Mouse (Mus musculus) forebrain, embryonic 10.5 days (tissue): ENCODE measurements around the gene Nprl3. TPM values are rescaled to one million over a fixed set of nuclear protein-coding genes. Genes with fewer than 3 reads are reported as not detected.

Source experiments
- DNase-seq: peaks from one replicate; pipeline ENCODE4 v3.0.0-alpha.2; 2017; ENCODE audit warnings: low spot score; ENCODE audit errors: extremely low spot score
- H3K27ac ChIP-seq: fragments of 300-500 bp; sonication (generic); 2 replicates; pipeline ENCODE4 v1.5.1; 2016; ENCODE audit warnings: mild to moderate bottlenecking
- H3K27me3 ChIP-seq: fragments of 300-500 bp; sonication (generic); 2 replicates; pipeline ENCODE4 v1.6.1; 2016; ENCODE audit warnings: mild to moderate bottlenecking; ENCODE audit not compliant: poor library complexity, severe bottlenecking
- H3K36me3 ChIP-seq: fragments of 300-500 bp; sonication (generic); replicated peaks from 2 replicates; pipeline ENCODE4 v1.6.1; 2016; ENCODE audit warnings: mild to moderate bottlenecking, moderate library complexity
- H3K4me1 ChIP-seq: fragments of 300-500 bp; sonication (generic); 2 replicates; pipeline ENCODE4 v1.6.1; 2016
- H3K4me3 ChIP-seq: fragments of 300-500 bp; sonication (generic); 2 replicates; pipeline ENCODE4 v1.5.1; 2016; ENCODE audit warnings: mild to moderate bottlenecking, moderate library complexity
- H3K9me3 ChIP-seq: fragments of 300-500 bp; sonication (generic); 2 replicates; pipeline ENCODE4 v1.6.1; 2016; ENCODE audit warnings: mild to moderate bottlenecking, moderate library complexity
- WGBS: fragments of 180-500 bp; shearing (Covaris S2); methylation state at CpG from one replicate; pipeline ENCODE4 v1.1.7; 2016; 5-methylcytosine and 5-hydroxymethylcytosine counted together
- polyA plus RNA-seq: library from polyadenylated mRNA; unstranded; fragments of >200 nt; fragmentation: Nextera tagmentation; extraction: Ambion mirVana; gene quantifications from 2 replicates; pipeline ENCODE4 v1.2.1, GENCODE M21; 2016

Nprl3 gene
- polyA plus RNA-seq, 1 experiment from 2014 or later = 48.3 TPM

GRCm38 (mm10) chr11:32236712-32237410, 30.6 kb downstream of the Nprl3 start:
- H3K9me3 ChIP-seq = no peaks in the 10 kb centered on the region
- 60% methylated on average over 9 of the region's 9 CpGs for WGBS
- H3K27ac ChIP-seq = no peak overlapping the region
- DNase-seq = peak; percentile 52
- H3K36me3 ChIP-seq = peaks cover 99% of the 10 kb centered on the region
- H3K4me1 ChIP-seq = no peaks in the 10 kb centered on the region
- H3K4me3 ChIP-seq = no peak overlapping the region
- no peaks in the 10 kb centered on the region for H3K27me3 ChIP-seq

GRCm38 (mm10) chr11:32236132-32236531, 31.4 kb downstream of the Nprl3 start:
- no peak overlapping the region for H3K27ac ChIP-seq
- peaks cover 99% of the 10 kb centered on the region for H3K36me3 ChIP-seq
- no peak for DNase-seq
- no peaks in the 10 kb centered on the region for H3K4me1 ChIP-seq
- H3K9me3 ChIP-seq = no peaks in the 10 kb centered on the region
- no peak overlapping the region for H3K4me3 ChIP-seq
- no peaks in the 10 kb centered on the region for H3K27me3 ChIP-seq
- WGBS = 91% methylated on average over 2 of the region's 2 CpGs

- Histone ChIP-seq H3K4me1 (no peaks in the 10 kb centered on the region), H3K9me3 (no peaks in the 10 kb centered on the region), H3K4me3 (no peak overlapping the region), H3K27ac (no peak overlapping the region), H3K36me3 (peaks cover 99% of the 10 kb centered on the region), H3K27me3 (no peaks in the 10 kb centered on the region)
- 88% methylated on average over 3 of the region's 3 CpGs for WGBS
- DNase-seq = no peak
Measured at GRCm38 (mm10) chr11:32235646-32236045, 31.9 kb downstream of the Nprl3 start.

- no peak for DNase-seq
- Histone ChIP-seq H3K4me1 (no peaks in the 10 kb centered on the region), H3K27ac (no peak overlapping the region), H3K27me3 (no peaks in the 10 kb centered on the region), H3K9me3 (no peaks in the 10 kb centered on the region), H3K36me3 (peaks cover 99% of the 10 kb centered on the region), H3K4me3 (no peak overlapping the region)
- WGBS = 90% methylated on average over 6 of the region's 6 CpGs
Measured at GRCm38 (mm10) chr11:32234816-32235485, 32.6 kb downstream of the Nprl3 start.

- Histone ChIP-seq H3K27ac (no peak overlapping the region), H3K4me3 (no peak overlapping the region), H3K9me3 (no peaks in the 10 kb centered on the region), H3K27me3 (no peaks in the 10 kb centered on the region), H3K36me3 (peaks cover 99% of the 10 kb centered on the region), H3K4me1 (no peaks in the 10 kb centered on the region)
- DNase-seq = no peak
- WGBS = 89% methylated on average over 3 of the region's 3 CpGs
Measured at GRCm38 (mm10) chr11:32233895-32234294, 33.6 kb downstream of the Nprl3 start.

- Histone ChIP-seq H3K4me3 (no peak overlapping the region), H3K36me3 (peaks cover 99% of the 10 kb centered on the region), H3K27me3 (no peaks in the 10 kb centered on the region), H3K27ac (no peak overlapping the region), H3K4me1 (no peaks in the 10 kb centered on the region), H3K9me3 (no peaks in the 10 kb centered on the region)
- DNase-seq = no peak
- 86% methylated on average over 10 of the region's 10 CpGs for WGBS
Measured at GRCm38 (mm10) chr11:32232848-32233247, 34.7 kb downstream of the Nprl3 start.

GRCm38 (mm10) chr11:32231125-32231524, 36.4 kb downstream of the Nprl3 start:
- no peaks in the 10 kb centered on the region for H3K27me3 ChIP-seq
- no peak for DNase-seq
- peaks cover 15% of the 10 kb centered on the region for H3K4me1 ChIP-seq
- no peak overlapping the region for H3K27ac ChIP-seq
- H3K4me3 ChIP-seq = no peak overlapping the region
- H3K9me3 ChIP-seq = no peaks in the 10 kb centered on the region
- peaks cover 82% of the 10 kb centered on the region for H3K36me3 ChIP-seq
- WGBS = 87% methylated on average over 2 of the region's 2 CpGs

GRCm38 (mm10) chr11:32230220-32230619, 37.3 kb downstream of the Nprl3 start:
- Histone ChIP-seq H3K4me1 (peaks cover 24% of the 10 kb centered on the region), H3K36me3 (peaks cover 73% of the 10 kb centered on the region), H3K27me3 (no peaks in the 10 kb centered on the region), H3K4me3 (no peak overlapping the region), H3K27ac (no peak overlapping the region), H3K9me3 (no peaks in the 10 kb centered on the region)
- WGBS = 90% methylated on average over 4 of the region's 4 CpGs
- no peak for DNase-seq

GRCm38 (mm10) chr11:32228292-32228845, 39.1 kb downstream of the Nprl3 start:
- Histone ChIP-seq H3K9me3 (no peaks in the 10 kb centered on the region), H3K36me3 (peaks cover 54% of the 10 kb centered on the region), H3K4me3 (no peak overlapping the region), H3K27ac (no peak overlapping the region), H3K27me3 (peaks cover 12% of the 10 kb centered on the region), H3K4me1 (peaks cover 34% of the 10 kb centered on the region)
- WGBS = 88% methylated on average over 3 of the region's 3 CpGs
- DNase-seq = no peak

GRCm38 (mm10) chr11:32227555-32227954, 40.0 kb downstream of the Nprl3 start:
- Histone ChIP-seq H3K9me3 (no peaks in the 10 kb centered on the region), H3K27ac (peak overlapping the region; percentile 93; the same call in 1 of the 2 replicates), H3K4me1 (peaks cover 42% of the 10 kb centered on the region), H3K27me3 (peaks cover 20% of the 10 kb centered on the region), H3K4me3 (peak overlapping the region; percentile 82), H3K36me3 (peaks cover 46% of the 10 kb centered on the region)
- 88% methylated on average over 9 of the region's 9 CpGs for WGBS
- no peak for DNase-seq

- peaks cover 41% of the 10 kb centered on the region for H3K36me3 ChIP-seq
- peak overlapping the region; percentile 82 for H3K4me3 ChIP-seq
- H3K27me3 ChIP-seq = peaks cover 25% of the 10 kb centered on the region
- H3K9me3 ChIP-seq = no peaks in the 10 kb centered on the region
- H3K4me1 ChIP-seq = peaks cover 47% of the 10 kb centered on the region
- DNase-seq = no peak
- 32% methylated on average over 1 of the region's 1 CpGs for WGBS
- peak overlapping the region; percentile 93 for H3K27ac ChIP-seq
Measured at GRCm38 (mm10) chr11:32227041-32227440, 40.5 kb downstream of the Nprl3 start.

GRCm38 (mm10) chr11:32226124-32226871, 41.2 kb downstream of the Nprl3 start, which contains the start of gene Mpg:
Mpg (plus strand) TSS chr11:32226505.
- peak within 1 kb of the TSS; percentile 82 for H3K4me3 ChIP-seq
- H3K27me3 ChIP-seq = peaks cover 26% of the 10 kb centered on the region
- peaks cover 33% of the 10 kb centered on the region for H3K36me3 ChIP-seq
- peaks cover 55% of the 10 kb centered on the region for H3K4me1 ChIP-seq
- peak within 1 kb of the TSS; percentile 93 for H3K27ac ChIP-seq
- DNase-seq = peak; percentile 85
- WGBS = 3% methylated on average over 47 of the region's 47 CpGs
- no peaks in the 10 kb centered on the region for H3K9me3 ChIP-seq
